Mouse (Mus musculus) adrenal gland, postnatal 25 days (tissue): ENCODE measurements around the gene Pheta2. TPM values are rescaled to one million over a fixed set of nuclear protein-coding genes. Genes with fewer than 3 reads are reported as not detected.
"Not testable (repeated sequence)": the region's sequence is repeated elsewhere in the genome, so short reads cannot be mapped to it uniquely, and the experiment has no call there.

ENCODE experiments used
- DNase-seq: peaks from one replicate; pipeline ENCODE4 v3.0.0; 2021; ENCODE audit warnings: mixed read lengths
- microRNA-seq, 2 experiments: library from miRNA; unstranded; fragments of <30 nt; microRNA quantifications; one replicate each; pipeline ENCODE4 v1.2.0; 2021
- total RNA-seq: library from RNA; stranded (reverse); gene quantifications from 2 replicates; pipeline ENCODE4 v1.2.3, GENCODE M21; 2021

Pheta2 gene
- total RNA-seq, 1 experiment from 2014 or later, result 0.49 TPM

DNA sequence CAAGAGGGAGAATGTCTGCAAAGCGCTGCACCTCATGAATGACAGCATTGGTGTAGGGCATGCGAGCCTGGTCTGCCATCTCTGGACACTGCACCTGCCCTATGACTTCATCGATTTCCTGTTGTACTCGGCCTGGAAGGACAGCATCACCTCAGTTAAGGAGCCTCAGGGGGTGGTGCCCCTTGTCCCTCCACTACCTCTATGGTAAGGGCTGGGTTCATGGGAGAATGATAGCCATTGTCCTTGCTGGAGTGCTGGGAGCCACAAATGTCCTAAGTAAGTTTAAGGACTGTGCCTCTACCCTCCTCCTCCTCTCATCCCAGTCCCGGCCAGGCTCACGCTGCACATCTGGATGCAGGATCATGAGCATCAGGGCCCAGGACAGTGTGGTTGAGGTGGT lies 33.7 kb downstream of the Pheta2 start:
- no peak for DNase-seq

- no peak for DNase-seq
Observed at GRCm38 (mm10) chr15:82372991-82373390, 34.2 kb downstream of the Pheta2 start.

DNA sequence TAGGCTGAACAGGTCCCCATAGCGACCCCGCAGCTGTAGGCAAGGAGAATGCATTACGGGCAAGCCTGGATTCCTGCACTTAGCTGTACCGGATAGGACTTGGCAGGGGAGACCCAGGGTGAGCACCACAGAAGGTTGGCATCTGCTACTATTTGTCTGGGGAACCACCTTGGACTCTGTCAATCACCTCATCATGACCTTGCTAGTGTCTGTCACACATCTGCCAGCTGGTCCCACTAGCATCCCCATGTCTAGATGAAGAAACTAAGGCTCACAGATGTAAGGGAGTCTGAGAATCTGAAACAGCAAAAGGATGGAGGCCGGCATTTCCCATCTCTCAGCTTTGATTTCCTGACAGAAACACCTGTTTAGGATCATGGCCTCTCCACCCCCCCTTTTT lies 35.7 kb downstream of the Pheta2 start:
- no peak for DNase-seq

GRCm38 (mm10) chr15:82375855-82376254 lies 37.1 kb downstream of the Pheta2 start:
- no peak for DNase-seq

- DNase-seq, result no peak
Observed at GRCm38 (mm10) chr15:82376393-82377138, 37.8 kb downstream of the Pheta2 start.

DNA sequence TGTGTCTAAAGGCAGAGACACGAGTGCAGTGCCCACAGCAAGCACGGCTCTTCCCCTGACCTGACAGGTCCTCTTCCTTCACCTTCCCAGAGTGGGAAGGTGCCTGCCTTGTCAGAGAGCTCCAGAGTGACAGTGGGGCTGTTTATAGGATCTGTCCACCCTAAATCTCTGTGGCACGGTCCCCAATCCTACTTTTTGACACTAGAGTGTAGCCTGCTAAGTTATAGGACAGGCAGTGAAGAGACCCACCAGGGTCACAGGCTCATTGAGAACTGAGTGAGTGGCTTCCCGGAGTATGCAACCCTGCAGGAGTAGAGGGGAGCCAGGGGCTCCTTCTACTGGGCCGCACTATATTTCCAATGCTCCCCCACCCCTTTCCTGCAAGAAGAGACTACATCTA lies 39.0 kb downstream of the Pheta2 start:
- DNase-seq, result no peak

GRCm38 (mm10) chr15:82378261-82379180 lies 39.8 kb downstream of the Pheta2 start:
- DNase-seq, result no peak

- peak; percentile 17 for DNase-seq
Observed at GRCm38 (mm10) chr15:82379511-82379870, 40.7 kb downstream of the Pheta2 start.

DNA sequence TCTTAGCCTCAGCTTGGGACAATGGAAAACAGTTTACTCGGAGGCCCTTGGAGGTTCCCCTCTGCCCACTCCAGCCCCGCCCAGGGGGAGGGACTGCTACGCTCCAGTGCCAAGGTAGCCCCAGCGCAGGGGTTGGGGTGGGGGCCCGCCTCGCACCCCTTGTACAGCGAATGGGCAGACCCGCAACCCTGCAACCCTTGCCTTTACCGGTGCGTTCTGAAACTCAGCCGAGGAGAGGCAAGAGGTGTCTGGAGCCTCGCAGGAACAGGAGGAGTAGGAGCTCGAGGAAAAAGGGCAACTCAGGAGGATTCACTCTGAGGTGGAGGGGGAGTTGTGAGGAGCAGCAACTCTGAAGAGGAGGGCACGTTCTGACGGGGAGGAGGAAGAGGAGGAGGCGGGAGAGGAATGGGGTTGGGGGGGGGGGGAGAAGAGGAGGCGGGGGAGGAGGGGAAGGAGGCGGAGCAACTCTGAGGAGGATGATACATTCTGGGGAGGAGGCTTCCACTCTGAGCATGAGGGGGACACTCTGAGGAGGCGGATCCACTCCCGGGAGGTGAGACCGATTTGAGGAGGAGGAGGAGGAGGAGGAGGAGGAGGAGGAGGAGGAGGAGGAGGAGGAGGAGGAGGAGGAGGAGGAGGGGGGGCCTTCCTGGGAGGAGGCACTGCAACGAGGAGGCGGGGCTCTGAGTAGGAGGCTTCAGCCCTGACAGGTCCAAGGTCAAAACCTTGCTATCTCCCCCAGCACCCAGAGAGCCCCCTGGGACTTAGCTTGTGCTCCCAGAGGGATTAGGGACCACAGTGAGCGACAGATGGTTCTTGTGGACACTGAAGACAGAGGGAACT lies 41.4 kb downstream of the Pheta2 start, which contains the start of gene Cyp2d22:
Cyp2d22 (minus strand) TSS at position 390 of the 843 bp plus-strand sequence.
- peak; percentile 65 for DNase-seq

- DNase-seq, result no peak
Observed at GRCm38 (mm10) chr15:82380714-82381062, 41.9 kb downstream of the Pheta2 start.

DNA sequence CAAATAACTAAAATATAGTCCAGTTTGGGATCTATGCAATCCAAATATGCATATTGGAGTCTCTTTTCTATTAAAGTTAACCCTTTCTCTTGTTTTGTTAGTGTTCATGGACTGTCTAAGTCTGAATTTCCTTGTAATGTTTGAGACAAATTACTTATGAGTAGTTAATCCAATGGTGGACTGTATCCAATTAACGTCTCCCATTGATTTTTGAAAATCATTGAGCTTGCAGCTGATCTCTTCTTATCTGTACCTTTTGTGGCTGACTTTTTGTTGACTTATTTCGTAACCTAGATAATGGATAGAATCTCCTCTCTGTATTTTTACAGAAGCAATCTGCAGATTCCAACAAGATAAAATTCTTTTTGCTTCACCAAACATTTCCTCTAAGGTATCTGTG lies 43.7 kb downstream of the Pheta2 start:
- no peak for DNase-seq

DNA sequence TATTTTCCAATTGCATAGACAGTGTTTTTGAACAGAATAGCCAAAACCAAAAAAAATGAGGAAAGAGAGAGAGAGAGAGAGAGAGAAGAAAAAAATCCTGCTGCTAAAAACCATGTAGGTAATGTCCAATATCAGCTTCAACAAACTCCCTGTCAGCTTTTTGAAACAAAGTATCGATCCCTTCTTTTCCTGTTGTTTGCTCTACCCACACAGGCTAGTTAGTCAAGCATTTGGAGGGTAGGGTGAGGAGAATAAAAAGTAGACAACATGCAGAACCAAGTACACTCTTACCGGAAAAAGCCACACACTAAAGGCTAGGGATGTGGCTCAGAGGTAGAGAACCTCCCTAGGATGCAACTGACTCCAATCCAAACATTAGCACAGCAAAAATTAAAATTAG lies 47.0 kb downstream of the Pheta2 start:
- DNase-seq, result no peak

DNA sequence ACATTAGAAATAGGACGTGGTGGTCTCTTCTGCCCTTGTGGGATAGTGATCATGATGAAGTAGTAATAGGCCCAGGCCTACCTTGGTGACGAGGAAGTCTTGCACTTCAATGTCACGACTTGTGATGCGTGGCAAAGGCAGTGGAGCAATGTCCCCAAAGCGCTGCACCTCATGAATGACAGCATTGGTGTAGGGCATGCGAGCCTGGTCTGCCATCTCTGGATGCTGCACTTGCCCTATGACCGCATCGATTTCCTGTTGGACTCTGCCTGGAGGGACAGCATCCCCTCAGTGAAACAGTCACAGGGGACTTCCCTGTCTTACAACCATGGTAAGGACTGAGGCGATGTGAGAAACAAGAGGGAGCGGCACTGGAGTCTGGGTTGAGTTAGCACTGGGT lies 51.2 kb downstream of the Pheta2 start:
- DNase-seq, result not testable (repeated sequence)

DNA sequence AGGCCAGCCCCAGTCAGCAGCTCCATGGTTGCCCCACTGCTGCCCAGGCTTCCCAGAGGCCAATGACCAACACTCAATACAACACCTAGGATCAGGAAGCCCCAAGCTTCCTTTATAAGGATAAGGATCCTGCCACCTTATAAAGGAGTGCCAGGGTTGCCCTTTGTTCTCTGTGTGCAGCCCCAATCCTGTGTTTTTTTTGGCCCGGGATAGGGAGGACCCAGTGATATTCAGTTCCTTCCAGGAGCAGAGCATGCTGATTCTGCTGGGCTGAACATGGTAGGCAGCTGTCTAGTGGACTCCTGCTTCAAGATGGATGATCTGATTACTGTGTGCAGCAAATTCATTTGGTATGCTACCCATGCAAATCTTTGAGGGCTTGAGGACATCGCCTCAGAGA lies 55.2 kb downstream of the Pheta2 start, which contains the start of gene Cyp2d11:
Cyp2d11 (minus strand) TSS at position 101 of the 400 bp plus-strand sequence.
- DNase-seq, result not testable (repeated sequence)

Small RNA genes lying within 50 kb of the gene (microRNA-seq; reads per million reads assigned to microRNA genes)
- gene Mir7684, result 0 reads per million in 2 experiments

Other genes starting within 250 kb of the Pheta2 start
- 11.2 and 11.3 TPM in 2 replicates for gene Ccdc134, start 211.0 kb upstream of the Pheta2 start, total RNA-seq
- gene Srebf2, start 191.8 kb upstream of the Pheta2 start, total RNA-seq, result 85.2 and 95.5 TPM in 2 replicates
- 0.24 and 0.48 TPM in 2 replicates for gene Shisa8, start 126.1 kb upstream of the Pheta2 start, total RNA-seq
- gene Tnfrsf13c, start 114.6 kb upstream of the Pheta2 start, total RNA-seq, result 0.21 TPM in 1 of 2 replicates, not detected in the other
- 5.9 and 7.5 TPM in 2 replicates for gene Cenpm, start 94.2 kb upstream of the Pheta2 start, total RNA-seq
- 0.62 TPM in 1 of 2 replicates, not detected in the other for gene 1500009C09Rik, start 86.5 kb upstream of the Pheta2 start, total RNA-seq
- gene Sept3, start 64.0 kb upstream of the Pheta2 start, total RNA-seq, result 3.0 and 4.3 TPM in 2 replicates
- not detected in 2 replicates for gene Wbp2nl, start 40.0 kb upstream of the Pheta2 start, total RNA-seq
- gene Naga, start within 50 bp of the Pheta2 start, total RNA-seq, result 71.5 and 75.4 TPM in 2 replicates
- 176 and 192 TPM in 2 replicates for gene Smdt1, start within 50 bp of the Pheta2 start, total RNA-seq
- gene Ndufa6, start 15.4 kb downstream of the Pheta2 start, total RNA-seq, result 531 and 557 TPM in 2 replicates
- gene Cyp2d22, start 41.3 kb downstream of the Pheta2 start, total RNA-seq, result 40.4 and 48.4 TPM in 2 replicates
- gene Cyp2d11, start 55.1 kb downstream of the Pheta2 start, total RNA-seq, result 0.27 TPM in 1 of 2 replicates, not detected in the other
- gene Cyp2d10, start 68.3 kb downstream of the Pheta2 start, total RNA-seq, result 0.55 and 9.2 TPM in 2 replicates
- 3.7 TPM in 1 of 2 replicates, not detected in the other for gene Cyp2d9, start 94.5 kb downstream of the Pheta2 start, total RNA-seq
- gene Cyp2d12, start 216.1 kb downstream of the Pheta2 start, total RNA-seq, result not detected in 2 replicates